Mouse (Mus musculus) G1E (cell line): ENCODE data around the gene Clk2.

Experiments
- CTCF ChIP-seq: IDR thresholded peaks from 2 replicates; pipeline ENCODE4 v1.5.1; 2012; ENCODE audit warnings: low read depth, low read length, inconsistent platforms, mixed read lengths
- GATA1 ChIP-seq: IDR thresholded peaks from 2 replicates; pipeline ENCODE4 v1.6.1; 2012; ENCODE audit warnings: borderline replicate concordance, low read length, inconsistent platforms, mixed read lengths
- TAL1 ChIP-seq: conservative IDR thresholded peaks from 2 replicates; pipeline ENCODE4 v1.6.1; 2012; ENCODE audit warnings: low read depth, low read length, inconsistent platforms, mixed read lengths

DNA sequence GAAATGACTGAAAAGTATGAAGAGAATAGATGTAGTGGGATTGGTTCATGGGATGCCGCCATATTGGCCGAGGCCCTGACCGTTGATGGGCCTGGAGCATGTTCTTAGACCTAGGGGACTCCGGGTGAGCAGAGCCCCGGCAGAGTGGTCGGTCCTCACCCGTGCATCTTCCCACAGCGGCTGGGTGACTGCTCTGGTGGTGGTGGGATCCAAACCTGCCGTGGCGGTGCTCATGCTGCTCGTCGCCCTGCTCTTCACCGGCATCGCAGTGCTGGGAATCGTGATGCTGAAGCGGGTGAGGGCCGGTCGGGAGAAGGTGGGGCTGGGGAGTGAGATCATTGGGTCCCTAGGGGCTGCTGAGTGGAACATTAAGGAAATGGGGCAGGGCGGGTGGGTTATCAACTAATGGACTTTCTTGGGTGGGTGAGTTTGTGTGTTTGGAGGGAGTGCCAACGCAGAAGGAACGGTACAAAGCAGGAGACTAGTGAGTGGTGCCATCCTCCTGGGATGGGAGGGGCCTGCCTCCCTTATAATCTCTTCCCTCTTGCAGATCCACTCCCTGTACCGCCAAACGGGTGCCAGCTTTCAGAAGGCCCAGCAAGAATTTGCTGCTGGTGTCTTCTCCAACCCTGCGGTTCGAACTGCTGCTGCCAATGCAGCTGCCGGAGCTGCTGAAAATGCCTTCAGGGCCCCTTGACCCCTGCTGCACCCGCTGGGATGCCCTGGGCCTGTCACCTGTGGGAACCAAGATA lies 17.3 kb downstream of the Clk2 start:
- TF ChIP-seq TAL1 (no peak), CTCF (no peak), GATA1 (no peak)
